Mouse (Mus musculus): ENCODE measurements around the gene Adcy2. TPM values are rescaled to one million over a fixed set of nuclear protein-coding genes. Genes with fewer than 3 reads are reported as not detected.

Gene Adcy2
- polyA plus RNA-seq, 1 experiment from 2014 or later, result 5.9 TPM

GRCm38 (mm10) chr13:68572966-68573913 is 426.1 kb downstream of the Adcy2 start:
- H3K9me3 ChIP-seq, result no peaks in the 10 kb centered on the region
- H3K36me3 ChIP-seq, result peaks cover 60% of the 10 kb centered on the region
- WGBS, result 29% methylated on average over 10 of the region's 10 CpGs
- H3K4me3 ChIP-seq, result no peak overlapping the region
- H3K27ac ChIP-seq, result peak overlapping the region; percentile 77
- H3K9ac ChIP-seq, result peak overlapping the region; percentile 48
- peaks cover 16% of the 10 kb centered on the region for H3K4me1 ChIP-seq
- ATAC-seq (ENCODE audit: low FRiP score, low read depth), result peak; percentile 79
- 0 out of 2 replicates have a peak overlapping the region, but pooled peaks have one; percentile 4 for H3K4me2 ChIP-seq (replicated peaks)
- no peaks in the 10 kb centered on the region for H3K27me3 ChIP-seq

DNA sequence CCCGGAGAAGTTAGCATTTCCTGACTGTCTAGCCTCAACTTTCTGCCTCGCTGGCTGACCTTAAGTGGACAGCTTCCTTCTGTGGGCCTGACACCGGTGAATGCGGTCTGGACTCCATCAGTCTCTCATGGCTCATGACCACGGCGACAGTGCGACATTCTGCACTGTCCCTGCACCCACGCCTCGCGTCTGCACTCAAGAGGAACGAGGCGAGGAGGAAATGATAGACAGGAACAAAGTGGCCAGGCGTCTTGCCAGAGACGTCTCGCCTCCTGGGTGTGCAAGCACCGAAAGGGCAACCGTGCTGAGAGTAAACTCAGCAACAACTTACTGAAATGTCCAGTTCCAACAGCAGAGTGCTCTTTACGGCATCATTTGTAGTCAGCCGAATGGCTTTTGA is 427.1 kb downstream of the Adcy2 start:
- H3K9ac ChIP-seq, result no peak overlapping the region
- no peaks in the 10 kb centered on the region for H3K27me3 ChIP-seq
- peaks cover 16% of the 10 kb centered on the region for H3K4me1 ChIP-seq
- H3K4me3 ChIP-seq, result no peak overlapping the region
- peaks cover 59% of the 10 kb centered on the region for H3K36me3 ChIP-seq
- WGBS, result 73% methylated on average over 19 of the region's 19 CpGs
- H3K9me3 ChIP-seq, result no peaks in the 10 kb centered on the region
- no peak for ATAC-seq (ENCODE audit: low FRiP score, low read depth)
- H3K4me2 ChIP-seq (replicated peaks), result no peak overlapping the region
- peak overlapping the region; percentile 77; the same call in 1 of the 2 replicates for H3K27ac ChIP-seq
